Mouse (Mus musculus) embryonic facial prominence, embryonic 15.5 days (tissue): ENCODE data around the gene Flt3l. TPM values are rescaled to one million over a fixed set of nuclear protein-coding genes. Genes with fewer than 3 reads are reported as not detected.
"Not testable (repeated sequence)": the region's sequence is repeated elsewhere in the genome, so short reads cannot be mapped to it uniquely, and the experiment has no call there.

Experiments
- ATAC-seq: fragments of 200-750 bp; cut with Nextera tagmentation; 2 replicates; pipeline ENCODE4 v1.8.0; 2017; ENCODE audit warnings: low read depth, moderate TSS enrichment; ENCODE audit not compliant: insufficient number of reproducible peaks, low FRiP score, low TSS enrichment
- H3K27ac ChIP-seq: fragments of 300-500 bp; sonication (generic); replicated peaks from 2 replicates; pipeline ENCODE4 v1.5.1; 2015; ENCODE audit warnings: mild to moderate bottlenecking, inconsistent platforms
- H3K27me3 ChIP-seq: fragments of 300-500 bp; sonication (generic); 2 replicates; pipeline ENCODE4 v1.6.1; 2015; ENCODE audit warnings: inconsistent platforms
- H3K36me3 ChIP-seq: fragments of 300-500 bp; sonication (generic); 2 replicates; pipeline ENCODE4 v1.6.1; 2015; ENCODE audit warnings: mild to moderate bottlenecking, inconsistent platforms
- H3K4me1 ChIP-seq: fragments of 300-500 bp; sonication (generic); 2 replicates; pipeline ENCODE4 v1.6.1; 2015; ENCODE audit warnings: inconsistent platforms
- H3K4me2 ChIP-seq: fragments of 300-500 bp; sonication (generic); replicated peaks from 2 replicates; pipeline ENCODE4 v1.6.1; 2015; ENCODE audit warnings: mild to moderate bottlenecking, inconsistent platforms
- H3K4me3 ChIP-seq: fragments of 300-500 bp; sonication (generic); replicated peaks from 2 replicates; pipeline ENCODE4 v1.5.1; 2015; ENCODE audit warnings: mild to moderate bottlenecking, inconsistent platforms
- H3K9ac ChIP-seq: fragments of 300-500 bp; sonication (generic); 2 replicates; pipeline ENCODE4 v1.6.1; 2015; ENCODE audit warnings: inconsistent platforms
- H3K9me3 ChIP-seq: fragments of 300-500 bp; sonication (generic); replicated peaks from 2 replicates; pipeline ENCODE4 v1.6.1; 2016; ENCODE audit warnings: inconsistent platforms
- WGBS: fragments of 180-500 bp; shearing (Covaris S2); methylation state at CpG from one replicate; pipeline ENCODE4 v1.1.7; 2015; 5-methylcytosine and 5-hydroxymethylcytosine counted together
- polyA plus RNA-seq: library from polyadenylated mRNA; unstranded; fragments of >200 nt; fragmentation: Nextera tagmentation; extraction: Ambion mirVana; gene quantifications from 2 replicates; pipeline ENCODE4 v1.2.1, GENCODE M21; 2015

Flt3l gene
- polyA plus RNA-seq, 1 experiment from 2014 or later: 2.6 TPM

- no peaks in the 10 kb centered on the region for H3K9me3 ChIP-seq
- WGBS: 2% methylated on average over 17 of the region's 17 CpGs
- peak overlapping the region; percentile 90 for H3K4me3 ChIP-seq
- H3K27ac ChIP-seq: peak overlapping the region; percentile 92
- H3K36me3 ChIP-seq: peaks cover 24% of the 10 kb centered on the region
- H3K4me1 ChIP-seq: peaks cover 39% of the 10 kb centered on the region
- ATAC-seq: no peak
- no peaks in the 10 kb centered on the region for H3K27me3 ChIP-seq
- peak overlapping the region; percentile 51 for H3K9ac ChIP-seq
- H3K4me2 ChIP-seq: peak overlapping the region; percentile 71
Observed at GRCm38 (mm10) chr7:45129318-45129717, 6.9 kb downstream of the Flt3l start.

- Histone ChIP-seq H3K36me3 (peaks cover 24% of the 10 kb centered on the region), H3K4me1 (peaks cover 38% of the 10 kb centered on the region), H3K27ac (peak within 1 kb of the TSS; percentile 93), H3K4me2 (peak within 1 kb of the TSS; percentile 82), H3K27me3 (no peaks in the 10 kb centered on the region), H3K9ac (peak within 1 kb of the TSS; percentile 98), H3K4me3 (peak within 1 kb of the TSS; percentile 90), H3K9me3 (no peaks in the 10 kb centered on the region)
- WGBS: under 1% methylated on average over 48 of the region's 48 CpGs
- peak; percentile 94 for ATAC-seq
Observed at GRCm38 (mm10) chr7:45128624-45129246, 7.5 kb downstream of the Flt3l start, which contains the start of gene Rpl13a. Gene Rpl13a, minus strand, starts transcription at chr7:45128761.

- H3K4me2 ChIP-seq: peak overlapping the region; percentile 82
- peak overlapping the region; percentile 90 for H3K4me3 ChIP-seq
- WGBS: 0% methylated on average over 6 of the region's 6 CpGs
- H3K9me3 ChIP-seq: no peaks in the 10 kb centered on the region
- ATAC-seq: no peak
- H3K4me1 ChIP-seq: peaks cover 45% of the 10 kb centered on the region
- H3K36me3 ChIP-seq: peaks cover 29% of the 10 kb centered on the region
- peak overlapping the region; percentile 93 for H3K27ac ChIP-seq
- H3K27me3 ChIP-seq: no peaks in the 10 kb centered on the region
- peak overlapping the region; percentile 98 for H3K9ac ChIP-seq
Observed at GRCm38 (mm10) chr7:45127700-45128224, 8.5 kb downstream of the Flt3l start.

- Histone ChIP-seq H3K9ac (peak overlapping the region; percentile 98), H3K27me3 (no peaks in the 10 kb centered on the region), H3K4me1 (peaks cover 52% of the 10 kb centered on the region), H3K36me3 (peaks cover 35% of the 10 kb centered on the region), H3K27ac (peak overlapping the region; percentile 93), H3K4me2 (peak overlapping the region; percentile 82), H3K9me3 (no peaks in the 10 kb centered on the region), H3K4me3 (peak overlapping the region; percentile 90)
- WGBS: 33% methylated on average over 21 of the region's 21 CpGs
- no peak for ATAC-seq
Observed at GRCm38 (mm10) chr7:45126844-45127699, 9.2 kb downstream of the Flt3l start.

GRCm38 (mm10) chr7:45126147-45126843 is 9.9 kb downstream of the Flt3l start:
- H3K36me3 ChIP-seq: peaks cover 43% of the 10 kb centered on the region
- peak overlapping the region; percentile 82 for H3K4me2 ChIP-seq
- peak overlapping the region; percentile 93 for H3K27ac ChIP-seq
- peaks cover 59% of the 10 kb centered on the region for H3K4me1 ChIP-seq
- H3K9me3 ChIP-seq: no peaks in the 10 kb centered on the region
- H3K9ac ChIP-seq: peak overlapping the region; percentile 98
- no peak for ATAC-seq
- peak overlapping the region; percentile 90 for H3K4me3 ChIP-seq
- 70% methylated on average over 17 of the region's 17 CpGs for WGBS
- no peaks in the 10 kb centered on the region for H3K27me3 ChIP-seq

GRCm38 (mm10) chr7:45125649-45126048 is 10.6 kb downstream of the Flt3l start:
- H3K36me3 ChIP-seq: peaks cover 49% of the 10 kb centered on the region
- ATAC-seq, H3K9ac ChIP-seq, H3K27me3 ChIP-seq, H3K9me3 ChIP-seq: not testable (repeated sequence)
- peak overlapping the region; percentile 88 for H3K27ac ChIP-seq
- peak overlapping the region; percentile 96; the same call in 1 of the 2 replicates for H3K4me3 ChIP-seq
- peak overlapping the region; percentile 64 for H3K4me2 ChIP-seq
- peaks cover 66% of the 10 kb centered on the region for H3K4me1 ChIP-seq
- 71% methylated on average over 5 of the region's 5 CpGs for WGBS

GRCm38 (mm10) chr7:45125144-45125600 is 11.1 kb downstream of the Flt3l start:
- no peaks in the 10 kb centered on the region for H3K27me3 ChIP-seq
- H3K9ac ChIP-seq: no peak overlapping the region
- H3K4me2 ChIP-seq: peak overlapping the region; percentile 64
- peak overlapping the region; percentile 96 for H3K4me3 ChIP-seq
- peak overlapping the region; percentile 88 for H3K27ac ChIP-seq
- H3K36me3 ChIP-seq: peaks cover 54% of the 10 kb centered on the region
- no peaks in the 10 kb centered on the region for H3K9me3 ChIP-seq
- H3K4me1 ChIP-seq: peaks cover 68% of the 10 kb centered on the region
- WGBS: 21% methylated on average over 7 of the region's 7 CpGs
- ATAC-seq: no peak

GRCm38 (mm10) chr7:45124224-45125143 is 11.7 kb downstream of the Flt3l start, which contains the start of gene Rps11:
Gene Rps11, minus strand, starts transcription at chr7:45124439.
- Histone ChIP-seq H3K4me2 (peak within 1 kb of the TSS; percentile 64), H3K27me3 (no peaks in the 10 kb centered on the region), H3K9ac (peak within 1 kb of the TSS; percentile 100), H3K27ac (peak within 1 kb of the TSS; percentile 90), H3K9me3 (no peaks in the 10 kb centered on the region), H3K4me3 (peak within 1 kb of the TSS; percentile 96), H3K36me3 (peaks cover 61% of the 10 kb centered on the region), H3K4me1 (peaks cover 62% of the 10 kb centered on the region)
- WGBS: under 1% methylated on average over 59 of the region's 59 CpGs
- peak; percentile 88 for ATAC-seq

GRCm38 (mm10) chr7:45123186-45123570 is 13.1 kb downstream of the Flt3l start:
- Histone ChIP-seq H3K27ac (peak overlapping the region; percentile 90), H3K27me3 (no peaks in the 10 kb centered on the region), H3K36me3 (peaks cover 67% of the 10 kb centered on the region), H3K4me1 (peaks cover 58% of the 10 kb centered on the region), H3K9ac (peak overlapping the region; percentile 100), H3K4me2 (peak overlapping the region; percentile 64), H3K9me3 (no peaks in the 10 kb centered on the region), H3K4me3 (peak overlapping the region; percentile 96)
- WGBS: 17% methylated on average over 12 of the region's 12 CpGs
- ATAC-seq: no peak
